Mouse (Mus musculus) urinary bladder, postnatal 25 days (tissue): ENCODE results near the gene Gba2.
A peak's percentile ranks its signal among the peaks of the same experiment; 100 is the strongest.
"Not testable (repeated sequence)": the region's sequence is repeated elsewhere in the genome, so short reads cannot be mapped to it uniquely, and the experiment has no call there.

ENCODE experiments used
- DNase-seq: peaks from one replicate; pipeline ENCODE4 v3.0.0; 2022; ENCODE audit warnings: low spot score

Gene Gba2

GRCm38 (mm10) chr4:43578376-43579204, at the start of gene Gba2, which contains the start of gene Rgp1:
Gene Gba2, minus strand, starts transcription at chr4:43578873.
Gene Rgp1, plus strand, starts transcription at chr4:43578715.
- DNase-seq, result peak; percentile 78

- no peak for DNase-seq
Observed at GRCm38 (mm10) chr4:43620146-43620778, 41.6 kb upstream of the Gba2 start.

GRCm38 (mm10) chr4:43613060-43613730, 34.5 kb upstream of the Gba2 start:
- DNase-seq, result no peak

DNA sequence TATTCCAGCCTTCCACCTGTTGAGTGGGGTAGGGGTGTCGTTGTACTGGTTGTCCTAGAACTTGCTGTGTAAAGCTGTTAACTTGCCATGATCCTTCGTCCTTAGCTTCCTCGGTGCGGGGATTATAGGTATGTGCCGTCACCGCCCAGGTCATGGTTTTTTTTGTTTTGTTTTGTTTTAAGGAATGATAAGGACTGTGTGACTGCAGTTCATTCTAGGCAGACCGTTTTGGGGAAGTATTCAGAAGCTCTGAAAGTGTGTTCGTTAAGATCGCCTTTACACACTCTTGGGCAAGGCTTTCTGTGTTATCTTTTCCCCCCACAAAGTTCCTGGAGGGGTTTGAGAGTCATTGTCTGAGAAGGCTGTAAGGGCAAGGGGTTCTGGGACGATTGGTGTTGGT, 33.9 kb upstream of the Gba2 start:
- DNase-seq, result no peak

GRCm38 (mm10) chr4:43604751-43605685, 26.3 kb upstream of the Gba2 start:
- DNase-seq, result no peak

DNA sequence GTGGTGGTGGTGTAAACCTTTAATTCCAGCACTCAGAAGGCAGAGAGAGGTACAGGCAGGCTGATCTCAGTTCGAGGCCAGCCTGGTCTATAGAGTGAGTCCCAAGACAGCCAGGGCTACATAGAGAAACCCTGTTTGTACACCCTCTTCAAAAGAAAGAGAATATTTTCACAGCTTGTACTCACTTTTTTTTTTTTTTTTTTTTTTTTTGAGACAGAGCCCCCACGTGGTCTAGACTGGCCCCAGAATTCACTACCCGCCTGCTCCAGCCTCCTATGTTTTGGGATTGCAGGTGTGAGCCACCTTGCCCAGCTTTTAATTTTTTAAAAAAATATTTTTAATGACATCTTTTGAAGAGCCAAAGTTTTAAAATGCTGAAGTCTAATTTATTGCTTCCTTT, 25.4 kb upstream of the Gba2 start:
- DNase-seq, result no peak

- DNase-seq, result no peak
Observed at GRCm38 (mm10) chr4:43600195-43600934, 21.7 kb upstream of the Gba2 start.

DNA sequence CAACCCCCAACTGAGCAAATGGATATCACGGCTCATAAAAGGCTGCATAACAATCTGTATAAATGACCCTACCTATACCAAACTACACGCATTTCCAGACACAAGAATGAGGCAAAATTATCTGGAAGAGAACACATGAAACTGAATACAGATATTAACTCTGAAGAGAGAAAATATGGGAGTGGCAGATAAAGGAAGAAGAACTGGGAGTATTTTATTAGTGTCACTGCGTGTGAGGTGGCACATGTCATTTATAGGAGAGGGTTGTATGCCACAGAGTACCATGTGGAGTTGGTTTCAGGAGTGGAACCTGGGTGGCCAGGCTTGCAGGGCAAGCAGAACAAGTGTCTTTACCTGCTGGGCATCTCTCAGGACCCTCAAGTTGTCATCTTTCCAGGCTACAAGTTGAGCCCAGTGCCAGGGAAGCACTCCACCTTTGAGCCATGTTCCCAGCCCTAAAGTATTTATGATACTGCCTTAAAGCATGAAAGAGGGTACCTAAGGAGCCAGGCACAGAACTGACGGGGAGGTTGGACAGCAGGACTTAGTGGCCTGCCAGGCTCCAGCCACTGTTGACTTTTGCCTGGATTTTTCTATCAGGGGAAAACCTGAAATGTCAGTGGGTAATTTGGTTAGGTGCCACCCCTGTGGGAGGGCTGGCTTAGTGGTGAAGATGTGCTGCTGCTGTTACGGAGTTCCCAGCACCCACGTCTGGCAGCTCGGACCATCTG, 20.1 kb upstream of the Gba2 start:
- DNase-seq, result no peak

DNA sequence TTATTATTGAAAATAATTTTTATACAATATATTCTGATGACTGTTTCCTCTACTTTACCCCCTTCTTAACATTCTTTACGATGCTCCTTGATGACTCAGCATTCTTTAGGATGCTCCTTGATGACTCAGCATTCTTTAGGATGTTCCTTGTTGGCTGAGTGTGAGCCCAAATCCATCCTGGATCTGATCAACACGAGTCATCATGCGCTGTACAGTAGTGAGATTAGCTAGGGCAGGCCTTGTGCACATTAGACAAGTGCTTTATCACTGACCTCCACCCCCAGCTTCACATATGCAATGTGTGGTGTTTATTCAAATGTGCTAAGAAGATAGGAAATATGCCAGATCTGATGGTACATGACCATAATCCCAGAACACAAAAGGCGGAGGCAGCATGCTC, 19.5 kb upstream of the Gba2 start:
- DNase-seq, result no peak

- DNase-seq, result not testable (repeated sequence)
Observed at GRCm38 (mm10) chr4:43596597-43596996, 17.9 kb upstream of the Gba2 start.

DNA sequence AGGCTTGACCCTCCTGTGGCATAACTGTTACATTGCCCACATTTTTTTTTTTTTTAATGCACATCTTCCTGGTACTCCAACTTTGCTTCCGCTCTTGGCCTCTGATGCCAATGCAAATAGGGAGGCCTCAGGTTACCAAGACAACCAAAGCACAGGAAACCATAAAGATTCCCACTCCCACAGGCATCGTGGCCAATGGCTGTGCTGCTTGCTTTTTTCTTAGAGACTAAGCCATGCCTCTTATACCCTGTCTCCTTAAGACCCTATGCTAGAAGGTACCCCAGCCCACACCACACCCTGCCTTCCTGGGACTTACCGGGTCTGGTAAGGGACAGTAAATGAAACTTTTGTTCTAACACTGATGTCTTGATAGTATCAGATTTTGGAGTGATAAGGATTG, 14.8 kb upstream of the Gba2 start:
- no peak for DNase-seq

- DNase-seq, result no peak
Observed at GRCm38 (mm10) chr4:43591961-43592360, 13.3 kb upstream of the Gba2 start.

GRCm38 (mm10) chr4:43591543-43591942, 12.9 kb upstream of the Gba2 start:
- no peak for DNase-seq

DNA sequence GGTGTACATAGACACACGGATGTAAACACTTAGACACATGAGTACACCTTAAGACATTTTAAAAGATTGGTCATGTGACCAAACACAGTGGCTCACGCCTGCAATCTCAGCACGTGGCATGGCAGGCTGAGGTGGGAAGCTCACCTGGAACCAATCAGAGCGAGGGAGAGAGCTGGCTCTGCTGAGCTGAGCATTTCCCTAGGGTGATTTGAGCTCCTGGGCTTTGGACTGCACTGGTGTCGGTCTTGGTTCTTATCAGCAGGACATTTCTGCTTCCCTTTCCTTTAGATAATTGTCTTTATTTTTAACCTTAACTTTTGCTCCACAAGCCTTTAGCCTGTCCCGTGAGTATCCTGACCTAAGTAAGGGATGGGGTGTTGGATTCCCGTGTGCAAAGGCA, 9.0 kb upstream of the Gba2 start:
- no peak for DNase-seq

DNA sequence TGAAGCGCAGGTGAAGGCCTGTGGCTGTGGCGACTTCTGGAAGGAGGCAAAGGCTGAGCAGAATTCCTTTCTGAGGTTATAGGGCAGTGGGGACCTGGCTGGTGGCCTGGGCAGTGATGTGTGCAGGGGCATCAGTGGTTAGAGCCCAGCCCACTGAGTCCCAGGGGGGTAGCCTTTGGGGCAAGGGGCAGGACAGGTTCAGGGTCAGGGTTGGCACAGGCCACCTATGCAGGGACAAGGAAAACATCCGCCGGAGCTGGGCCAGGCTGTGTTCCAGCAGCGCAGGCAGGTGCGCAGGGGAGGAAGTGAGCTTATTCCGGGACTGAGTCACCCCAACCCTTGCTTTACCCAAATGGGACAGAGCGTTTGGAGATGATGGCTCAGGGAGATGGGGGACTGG, 7.7 kb upstream of the Gba2 start:
- DNase-seq, result no peak

DNA sequence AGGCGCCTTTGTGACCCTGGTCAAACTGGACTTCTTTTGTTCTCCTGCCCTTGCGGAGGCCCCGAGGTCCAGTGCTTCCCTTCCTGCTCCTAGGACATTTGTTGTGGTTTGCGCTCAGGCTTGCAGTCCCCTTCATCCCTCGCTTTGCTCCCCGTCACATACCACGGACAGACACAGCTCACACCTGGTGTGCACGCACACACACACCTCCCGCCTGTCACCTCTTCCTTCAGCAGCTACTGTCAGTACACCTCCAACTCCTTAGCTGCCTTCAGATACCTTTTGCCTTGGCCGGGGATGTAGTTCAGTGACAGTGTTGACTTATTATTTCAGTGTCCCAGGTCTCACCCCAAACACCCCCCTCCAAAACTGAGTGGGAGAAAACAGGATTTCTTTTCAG, 7.0 kb upstream of the Gba2 start:
- DNase-seq, result no peak

DNA sequence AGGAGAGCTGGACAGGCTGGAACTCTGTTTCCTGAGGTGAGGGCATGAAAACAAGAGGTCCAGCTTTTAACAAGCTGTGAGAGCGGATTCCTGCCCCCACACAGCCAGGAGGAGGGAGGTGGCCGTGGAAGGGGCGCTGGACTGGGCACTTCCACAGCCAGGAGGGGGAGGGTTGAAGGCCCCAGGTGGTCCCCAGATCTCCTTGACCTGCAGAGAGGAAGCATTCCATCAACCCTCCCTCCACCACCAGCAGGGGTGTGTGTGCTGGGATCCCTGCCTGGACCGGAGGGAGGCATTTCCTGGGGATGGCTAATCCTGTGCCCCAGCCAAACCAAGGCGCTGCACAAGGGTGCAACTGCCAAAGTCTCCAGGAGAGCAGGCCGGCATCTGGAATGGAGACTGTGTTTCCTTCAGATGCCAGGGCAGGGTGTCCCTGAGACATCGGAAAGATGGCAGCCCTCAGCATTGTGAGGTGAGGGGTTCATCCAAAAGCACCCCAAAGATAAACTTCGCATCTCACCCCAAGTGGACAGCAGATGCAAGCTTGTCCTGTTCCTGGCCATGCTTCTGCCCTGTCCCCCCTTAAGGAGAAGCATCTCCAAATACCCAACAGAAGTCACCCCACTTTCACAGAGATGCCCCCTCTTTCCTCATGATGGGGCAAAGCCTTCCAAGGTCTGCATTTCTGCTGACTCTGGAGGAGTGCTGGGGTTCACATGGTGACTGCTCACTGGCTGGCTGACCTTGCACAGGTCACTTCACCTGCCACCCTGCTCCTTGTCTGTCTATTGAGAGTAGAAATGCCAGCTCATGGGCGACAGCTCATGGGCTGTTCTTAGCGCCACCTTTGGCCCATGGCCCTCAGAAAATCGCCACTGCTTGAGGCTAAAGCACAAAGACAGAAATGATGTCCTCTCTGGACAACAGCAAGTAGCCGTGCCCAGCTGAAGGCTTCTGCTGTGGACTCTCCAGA, 6.1 kb upstream of the Gba2 start, which contains the start of gene Msmp:
Gene Msmp, minus strand, starts transcription at position 51 of the 973 bp plus-strand sequence.
- no peak for DNase-seq

DNA sequence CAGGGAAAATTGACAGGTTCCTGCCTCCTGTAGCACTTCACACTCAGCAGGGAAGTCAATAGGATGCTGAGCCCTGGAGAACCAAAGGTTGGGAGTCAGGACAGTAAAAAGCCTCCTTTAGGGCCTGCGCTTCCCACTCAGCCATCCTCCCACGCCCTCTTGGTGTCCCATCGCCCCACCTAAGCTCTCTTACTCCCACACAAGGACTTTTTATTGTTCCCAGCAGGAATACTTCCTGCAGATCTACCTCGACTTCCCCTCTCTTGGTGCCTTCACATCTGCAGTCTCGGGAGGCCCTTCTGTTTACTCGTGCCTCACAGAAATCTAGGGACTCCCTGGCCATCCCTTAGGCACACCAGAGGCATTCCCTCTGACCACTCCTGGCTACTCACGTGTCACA, 4.7 kb upstream of the Gba2 start:
- no peak for DNase-seq

DNA sequence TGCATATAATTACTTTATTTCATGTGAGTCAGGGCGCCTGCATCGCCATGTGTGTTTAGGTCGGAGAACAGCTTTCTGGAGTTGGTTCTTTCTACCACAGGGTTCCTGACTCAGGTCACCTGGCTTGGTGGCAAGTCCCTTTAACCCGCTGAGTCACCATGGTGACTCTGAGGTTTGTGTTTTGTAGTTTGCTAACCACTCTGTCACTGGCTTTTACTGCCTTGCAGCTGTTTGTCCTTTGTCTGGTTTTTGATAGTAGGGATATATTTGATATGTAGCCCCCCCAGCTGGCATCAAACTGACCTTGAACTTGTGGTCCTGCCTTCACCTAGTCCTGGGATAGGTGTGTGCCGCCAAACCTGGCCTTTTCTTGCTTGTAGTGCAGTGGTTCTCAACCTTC, 3.6 kb upstream of the Gba2 start:
- no peak for DNase-seq
